Mouse (Mus musculus) heart, embryonic 12.5 days (tissue): ENCODE results near the gene Wdr95. TPM values are rescaled to one million over a fixed set of nuclear protein-coding genes. Genes with fewer than 3 reads are reported as not detected.
"Not testable (repeated sequence)": the region's sequence is repeated elsewhere in the genome, so short reads cannot be mapped to it uniquely, and the experiment has no call there.

Experiments used
- ATAC-seq: fragments of 200-750 bp; cut with Nextera tagmentation; 2 replicates; pipeline ENCODE4 v1.8.0; 2017; ENCODE audit warnings: moderate TSS enrichment, moderate library complexity; ENCODE audit not compliant: insufficient number of reproducible peaks, low FRiP score
- H3K27ac ChIP-seq: fragments of 300-500 bp; sonication (generic); 2 replicates; pipeline ENCODE4 v1.5.1; 2016; ENCODE audit warnings: mild to moderate bottlenecking, moderate library complexity; ENCODE audit not compliant: poor library complexity, severe bottlenecking
- H3K27me3 ChIP-seq: fragments of 300-500 bp; sonication (generic); replicated peaks from 2 replicates; pipeline ENCODE4 v1.6.1; 2016; ENCODE audit warnings: mild to moderate bottlenecking, moderate library complexity
- H3K36me3 ChIP-seq: fragments of 300-500 bp; sonication (generic); 2 replicates; pipeline ENCODE4 v1.6.1; 2016; ENCODE audit warnings: mild to moderate bottlenecking, moderate library complexity
- H3K4me1 ChIP-seq: fragments of 300-500 bp; sonication (generic); replicated peaks from 2 replicates; pipeline ENCODE4 v1.6.1; 2016; ENCODE audit warnings: mild to moderate bottlenecking
- H3K4me2 ChIP-seq: fragments of 300-500 bp; sonication (generic); 2 replicates; pipeline ENCODE4 v1.6.1; 2016; ENCODE audit warnings: mild to moderate bottlenecking, moderate library complexity
- H3K4me3 ChIP-seq: fragments of 300-500 bp; sonication (generic); 2 replicates; pipeline ENCODE4 v1.5.1; 2016; ENCODE audit warnings: mild to moderate bottlenecking
- H3K9ac ChIP-seq: fragments of 300-500 bp; sonication (generic); 2 replicates; pipeline ENCODE4 v1.6.1; 2016; ENCODE audit warnings: mild to moderate bottlenecking, moderate library complexity
- H3K9me3 ChIP-seq: fragments of 300-500 bp; sonication (generic); replicated peaks from 2 replicates; pipeline ENCODE4 v1.6.1; 2016; ENCODE audit warnings: mild to moderate bottlenecking, moderate library complexity
- WGBS: fragments of 180-500 bp; shearing (Covaris S2); methylation state at CpG from one replicate; pipeline ENCODE4 v1.1.7; 2016; 5-methylcytosine and 5-hydroxymethylcytosine counted together
- polyA plus RNA-seq: library from polyadenylated mRNA; unstranded; fragments of >200 nt; fragmentation: Nextera tagmentation; extraction: Ambion mirVana; gene quantifications from 2 replicates; pipeline ENCODE4 v1.2.1, GENCODE M21; 2016

Wdr95 gene
- polyA plus RNA-seq, 1 experiment from 2014 or later, result 0.09 TPM

- Histone ChIP-seq H3K9me3 (no peaks in the 10 kb centered on the region), H3K27ac (no peak overlapping the region), H3K36me3 (no peaks in the 10 kb centered on the region), H3K4me2 (no peak overlapping the region), H3K4me1 (peaks cover 26% of the 10 kb centered on the region), H3K4me3 (no peak overlapping the region), H3K9ac (no peak overlapping the region), H3K27me3 (no peaks in the 10 kb centered on the region)
- no peak for ATAC-seq
- WGBS, result 72% methylated on average over 6 of the region's 6 CpGs
Observed at GRCm38 (mm10) chr5:149517116-149517515, 11.4 kb upstream of the Wdr95 start.

- peaks cover 21% of the 10 kb centered on the region for H3K4me1 ChIP-seq
- no peak overlapping the region for H3K4me2 ChIP-seq
- WGBS, result 74% methylated on average over 5 of the region's 5 CpGs
- H3K27me3 ChIP-seq, result peaks cover 6% of the 10 kb centered on the region; the same call in 1 of the 2 replicates
- ATAC-seq, result no peak
- no peak overlapping the region for H3K27ac ChIP-seq
- H3K36me3 ChIP-seq, result no peaks in the 10 kb centered on the region
- no peak overlapping the region for H3K4me3 ChIP-seq
- no peaks in the 10 kb centered on the region for H3K9me3 ChIP-seq
- H3K9ac ChIP-seq, result no peak overlapping the region
Observed at GRCm38 (mm10) chr5:149520806-149521205, 7.7 kb upstream of the Wdr95 start.

GRCm38 (mm10) chr5:149523856-149524241 is 4.6 kb upstream of the Wdr95 start:
- Histone ChIP-seq H3K27me3 (peaks cover 6% of the 10 kb centered on the region; the same call in 1 of the 2 replicates), H3K4me3 (no peak overlapping the region; the same call in 1 of the 2 replicates), H3K36me3 (no peaks in the 10 kb centered on the region), H3K9ac (peak overlapping the region; percentile 47; the same call in 1 of the 2 replicates), H3K27ac (peak overlapping the region; percentile 66), H3K4me1 (peaks cover 42% of the 10 kb centered on the region), H3K9me3 (no peaks in the 10 kb centered on the region), H3K4me2 (peak overlapping the region; percentile 55)
- 60% methylated on average over 6 of the region's 6 CpGs for WGBS
- ATAC-seq, result no peak

- peak overlapping the region; percentile 19 for H3K4me3 ChIP-seq
- 17% methylated on average over 16 of the region's 16 CpGs for WGBS
- H3K27ac ChIP-seq, result peak overlapping the region; percentile 66
- peaks cover 44% of the 10 kb centered on the region for H3K4me1 ChIP-seq
- H3K9ac ChIP-seq, result peak overlapping the region; percentile 47; the same call in 1 of the 2 replicates
- H3K9me3 ChIP-seq, result no peaks in the 10 kb centered on the region
- peak; percentile 84 for ATAC-seq
- peak overlapping the region; percentile 55 for H3K4me2 ChIP-seq
- no peaks in the 10 kb centered on the region for H3K36me3 ChIP-seq
- H3K27me3 ChIP-seq, result peaks cover 6% of the 10 kb centered on the region; the same call in 1 of the 2 replicates
Observed at GRCm38 (mm10) chr5:149524242-149524858, 4.1 kb upstream of the Wdr95 start.

GRCm38 (mm10) chr5:149525055-149525785 is 3.3 kb upstream of the Wdr95 start:
- WGBS, result 31% methylated on average over 6 of the region's 6 CpGs
- no peaks in the 10 kb centered on the region for H3K9me3 ChIP-seq
- no peak overlapping the region; the same call in 1 of the 2 replicates for H3K4me3 ChIP-seq
- no peak overlapping the region for H3K9ac ChIP-seq
- no peak overlapping the region for H3K27ac ChIP-seq
- H3K27me3 ChIP-seq, result peaks cover 6% of the 10 kb centered on the region; the same call in 1 of the 2 replicates
- H3K4me2 ChIP-seq, result peak overlapping the region; percentile 55
- H3K4me1 ChIP-seq, result peaks cover 46% of the 10 kb centered on the region
- ATAC-seq, result no peak
- H3K36me3 ChIP-seq, result no peaks in the 10 kb centered on the region

GRCm38 (mm10) chr5:149526467-149526951 is 2.0 kb upstream of the Wdr95 start:
- Histone ChIP-seq H3K4me1 (peaks cover 44% of the 10 kb centered on the region), H3K9ac (no peak overlapping the region), H3K4me3 (no peak overlapping the region), H3K9me3 (0 out of 2 replicates have a peak, but pooled peaks cover 3% of the 10 kb centered on the region), H3K27ac (no peak overlapping the region; the same call in 1 of the 2 replicates), H3K36me3 (no peaks in the 10 kb centered on the region), H3K27me3 (peaks cover 6% of the 10 kb centered on the region; the same call in 1 of the 2 replicates), H3K4me2 (0 out of 2 replicates have a peak overlapping the region, but pooled peaks have one; percentile 5)
- ATAC-seq, result no peak
- 42% methylated on average over 10 of the region's 10 CpGs for WGBS

GRCm38 (mm10) chr5:149527292-149527691 is 1.2 kb upstream of the Wdr95 start:
- H3K4me2 ChIP-seq, H3K4me3 ChIP-seq, H3K36me3 ChIP-seq, H3K9me3 ChIP-seq, H3K27ac ChIP-seq, ATAC-seq, H3K27me3 ChIP-seq, H3K9ac ChIP-seq: not testable (repeated sequence)
- peaks cover 40% of the 10 kb centered on the region for H3K4me1 ChIP-seq
- WGBS, result 85% methylated on average over 4 of the region's 4 CpGs

- Histone ChIP-seq H3K9ac (no peak overlapping the region), H3K9me3 (0 out of 2 replicates have a peak, but pooled peaks cover 3% of the 10 kb centered on the region), H3K27me3 (0 out of 2 replicates have a peak, but pooled peaks cover 2% of the 10 kb centered on the region), H3K4me3 (no peak overlapping the region), H3K4me1 (peaks cover 22% of the 10 kb centered on the region), H3K4me2 (no peak overlapping the region), H3K36me3 (no peaks in the 10 kb centered on the region), H3K27ac (no peak overlapping the region)
- 88% methylated on average over 2 of the region's 2 CpGs for WGBS
- no peak for ATAC-seq
Observed at GRCm38 (mm10) chr5:149533847-149534246, 5.4 kb downstream of the Wdr95 start.

- no peak overlapping the region for H3K27ac ChIP-seq
- H3K9me3 ChIP-seq, result 0 out of 2 replicates have a peak, but pooled peaks cover 3% of the 10 kb centered on the region
- H3K4me2 ChIP-seq, result no peak overlapping the region
- 0 out of 2 replicates have a peak, but pooled peaks cover 2% of the 10 kb centered on the region for H3K27me3 ChIP-seq
- H3K9ac ChIP-seq, result no peak overlapping the region
- H3K4me1 ChIP-seq, result peaks cover 19% of the 10 kb centered on the region
- WGBS, result 71% methylated on average over 9 of the region's 9 CpGs
- no peak for ATAC-seq
- no peak overlapping the region for H3K4me3 ChIP-seq
- no peaks in the 10 kb centered on the region for H3K36me3 ChIP-seq
Observed at GRCm38 (mm10) chr5:149536005-149536404, 7.5 kb downstream of the Wdr95 start.

GRCm38 (mm10) chr5:149537796-149538511 is 9.5 kb downstream of the Wdr95 start:
- H3K4me2 ChIP-seq, result peak overlapping the region; percentile 61
- no peaks in the 10 kb centered on the region for H3K9me3 ChIP-seq
- WGBS, result 24% methylated on average over 16 of the region's 16 CpGs
- H3K36me3 ChIP-seq, result no peaks in the 10 kb centered on the region
- H3K27ac ChIP-seq, result no peak overlapping the region
- H3K4me3 ChIP-seq, result peak overlapping the region; percentile 16; the same call in 1 of the 2 replicates
- ATAC-seq, result no peak
- peaks cover 19% of the 10 kb centered on the region for H3K4me1 ChIP-seq
- H3K27me3 ChIP-seq, result 0 out of 2 replicates have a peak, but pooled peaks cover 2% of the 10 kb centered on the region
- H3K9ac ChIP-seq, result peak overlapping the region; percentile 50; the same call in 1 of the 2 replicates
